Mouse (Mus musculus) midbrain, embryonic 14.5 days (tissue): ENCODE data around the gene Rps6ka5. TPM values are rescaled to one million over a fixed set of nuclear protein-coding genes. Genes with fewer than 3 reads are reported as not detected.

Experiments
- ATAC-seq: fragments of 200-750 bp; cut with Nextera tagmentation; 2 replicates; pipeline ENCODE4 v1.8.0; 2017; ENCODE audit warnings: moderate number of reproducible peaks, moderate library complexity; ENCODE audit not compliant: low FRiP score, low TSS enrichment
- DNase-seq: peaks from one replicate; pipeline ENCODE4 v3.0.0-alpha.2; 2015
- H3K27ac ChIP-seq: fragments of 300-500 bp; sonication (generic); replicated peaks from 2 replicates; pipeline ENCODE4 v1.5.1; 2014; ENCODE audit warnings: mild to moderate bottlenecking, low read depth, low read length, moderate library complexity
- H3K27me3 ChIP-seq: fragments of 300-500 bp; sonication (generic); 2 replicates; pipeline ENCODE4 v1.6.1; 2014; ENCODE audit warnings: low read length, control low read depth, mixed read lengths; ENCODE audit not compliant: control insufficient read depth, insufficient read depth
- H3K36me3 ChIP-seq: fragments of 300-500 bp; sonication (generic); 2 replicates; pipeline ENCODE4 v1.6.1; 2014; ENCODE audit warnings: low read length, control low read depth; ENCODE audit not compliant: control insufficient read depth, insufficient read depth
- H3K4me1 ChIP-seq: fragments of 300-500 bp; sonication (generic); 2 replicates; pipeline ENCODE4 v1.6.1; 2014; ENCODE audit warnings: mild to moderate bottlenecking, antibody characterized with exemption, low read length, control low read depth; ENCODE audit not compliant: control insufficient read depth, insufficient read depth
- H3K4me2 ChIP-seq: fragments of 300-500 bp; sonication (generic); 2 replicates; pipeline ENCODE4 v1.6.1; 2014; ENCODE audit warnings: mild to moderate bottlenecking, low read length, moderate library complexity
- H3K4me3 ChIP-seq: fragments of 300-500 bp; sonication (generic); replicated peaks from 2 replicates; pipeline ENCODE4 v1.5.1; 2014; ENCODE audit warnings: low read depth, low read length
- H3K9ac ChIP-seq: fragments of 300-500 bp; sonication (generic); replicated peaks from 2 replicates; pipeline ENCODE4 v1.6.1; 2014; ENCODE audit warnings: mild to moderate bottlenecking, low read length, moderate library complexity
- H3K9me3 ChIP-seq: fragments of 300-500 bp; sonication (generic); 2 replicates; pipeline ENCODE4 v1.6.1; 2016; ENCODE audit warnings: low read length, control low read depth, mixed read lengths; ENCODE audit not compliant: control insufficient read depth
- WGBS: fragments of 180-500 bp; shearing (Covaris S2); extraction: QIAGEN DNeasy Blood & Tissue Kit; methylation state at CpG from one replicate; pipeline ENCODE4 v1.1.7; 2014; 5-methylcytosine and 5-hydroxymethylcytosine counted together
- polyA plus RNA-seq: library from polyadenylated mRNA; unstranded; fragments of >200 nt; fragmentation: Nextera tagmentation; extraction: Ambion mirVana; gene quantifications from 2 replicates; pipeline ENCODE4 v1.2.1, GENCODE M21; 2014

Gene Rps6ka5
- polyA plus RNA-seq, 1 experiment from 2014 or later, result 7.9 TPM

DNA sequence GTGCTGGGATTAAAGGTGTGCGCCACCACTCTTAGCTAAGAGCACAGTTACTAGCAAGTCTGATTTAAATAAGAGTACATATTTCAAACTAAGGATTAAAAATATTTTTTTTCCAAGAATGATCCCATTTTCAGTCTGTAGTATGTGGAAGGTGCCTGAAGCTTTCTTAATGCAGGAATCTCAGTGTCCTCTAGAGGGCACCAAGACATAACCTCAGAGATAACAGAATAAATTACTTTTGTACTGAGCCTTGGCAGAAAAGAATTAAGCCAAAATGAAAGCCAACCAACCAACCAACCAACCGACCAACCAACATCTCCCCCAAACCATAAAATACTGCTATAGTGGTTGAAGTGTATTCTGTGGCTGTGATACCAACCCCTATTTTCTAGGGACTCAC lies 148.5 kb downstream of the Rps6ka5 start:
- ATAC-seq (no peak), DNase-seq (peak; percentile 85)
- Histone ChIP-seq H3K4me1 (no peaks in the 10 kb centered on the region), H3K4me2 (no peak overlapping the region), H3K9ac (no peak overlapping the region), H3K4me3 (no peak overlapping the region), H3K36me3 (peaks cover 11% of the 10 kb centered on the region; the same call in 1 of the 2 replicates), H3K9me3 (no peaks in the 10 kb centered on the region), H3K27ac (no peak overlapping the region), H3K27me3 (no peaks in the 10 kb centered on the region)
- WGBS, result 48% methylated on average over 2 of the region's 2 CpGs

DNA sequence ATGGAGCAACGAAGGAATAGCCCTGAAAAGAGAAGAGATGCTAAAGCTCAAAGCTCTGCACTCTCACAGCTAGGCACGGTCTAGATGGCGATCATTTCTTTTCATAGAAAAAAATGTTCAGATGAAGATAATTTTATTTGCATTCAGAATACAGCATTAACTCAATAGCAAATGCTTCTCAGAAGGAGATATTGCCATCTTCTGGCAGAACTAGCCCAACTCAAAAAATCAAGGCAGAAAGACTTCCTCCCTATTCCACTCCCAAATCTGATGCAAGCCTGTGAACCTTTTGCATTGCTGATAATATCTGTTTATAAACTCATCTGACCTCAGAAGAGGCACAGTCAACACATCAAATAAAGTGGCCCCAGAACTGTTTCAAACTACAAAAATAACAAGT lies 151.0 kb downstream of the Rps6ka5 start:
- H3K27me3 ChIP-seq, result no peaks in the 10 kb centered on the region
- no peak overlapping the region for H3K4me2 ChIP-seq
- WGBS, result 88% methylated on average over 3 of the region's 3 CpGs
- H3K9me3 ChIP-seq, result no peaks in the 10 kb centered on the region
- no peak overlapping the region for H3K27ac ChIP-seq
- no peak overlapping the region for H3K9ac ChIP-seq
- no peak for ATAC-seq
- no peak for DNase-seq
- H3K4me3 ChIP-seq, result no peak overlapping the region
- peaks cover 13% of the 10 kb centered on the region; the same call in 1 of the 2 replicates for H3K36me3 ChIP-seq
- H3K4me1 ChIP-seq, result no peaks in the 10 kb centered on the region

DNA sequence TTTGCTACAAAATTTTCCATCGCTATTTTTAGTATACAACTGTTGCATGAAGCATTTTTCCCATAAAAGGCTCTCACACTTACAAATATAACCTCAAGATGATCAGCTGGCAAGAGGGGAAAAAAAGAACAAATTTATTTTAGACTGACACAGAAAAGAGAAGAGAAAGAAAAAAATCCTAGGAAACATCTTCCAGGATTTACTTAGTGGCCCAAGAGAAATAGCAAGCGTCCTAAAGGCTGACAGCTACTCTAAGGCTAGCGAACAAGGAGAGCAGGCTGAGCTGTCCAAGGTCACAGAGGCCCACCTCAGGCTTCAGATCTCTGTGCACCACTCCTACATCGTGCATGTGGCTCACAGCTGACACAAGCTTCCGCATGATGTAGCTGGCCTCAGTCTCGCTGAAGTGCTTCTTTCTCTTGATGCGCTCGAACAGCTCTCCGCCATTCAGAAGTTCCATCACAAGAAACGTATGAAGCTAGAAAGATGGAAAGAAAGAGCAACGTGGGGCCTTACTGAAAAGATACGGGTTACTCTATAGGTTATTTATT lies 156.2 kb downstream of the Rps6ka5 start:
- DNase-seq, result no peak
- 82% methylated on average over 12 of the region's 12 CpGs for WGBS
- Histone ChIP-seq H3K9ac (no peak overlapping the region), H3K27me3 (no peaks in the 10 kb centered on the region), H3K27ac (no peak overlapping the region), H3K36me3 (peaks cover 10% of the 10 kb centered on the region; the same call in 1 of the 2 replicates), H3K9me3 (no peaks in the 10 kb centered on the region), H3K4me3 (no peak overlapping the region), H3K4me1 (no peaks in the 10 kb centered on the region), H3K4me2 (no peak overlapping the region)
- no peak for ATAC-seq

DNA sequence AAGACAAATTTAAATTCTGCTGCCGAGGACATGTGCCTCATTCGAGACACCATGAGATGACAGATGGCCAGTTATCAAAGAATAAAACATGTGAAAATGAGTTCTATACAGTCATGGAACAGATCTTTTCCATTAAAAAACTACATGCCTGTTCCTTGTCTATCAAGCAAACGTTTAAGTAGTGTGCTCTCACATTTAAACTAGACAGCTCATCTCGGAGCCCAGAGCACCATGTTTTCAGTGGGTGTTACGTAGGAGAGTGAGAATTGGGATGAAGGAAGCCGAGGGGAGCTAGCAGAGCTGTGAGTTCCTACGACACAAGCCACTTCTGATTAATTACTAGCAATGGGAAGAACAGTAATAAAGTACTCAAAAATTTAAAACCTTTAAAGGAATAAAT lies 158.0 kb downstream of the Rps6ka5 start:
- Histone ChIP-seq H3K27ac (no peak overlapping the region), H3K36me3 (peaks cover 4% of the 10 kb centered on the region; the same call in 1 of the 2 replicates), H3K4me3 (no peak overlapping the region), H3K4me2 (no peak overlapping the region), H3K9me3 (no peaks in the 10 kb centered on the region), H3K9ac (no peak overlapping the region), H3K4me1 (no peaks in the 10 kb centered on the region), H3K27me3 (no peaks in the 10 kb centered on the region)
- 86% methylated on average over 7 of the region's 7 CpGs for WGBS
- DNase-seq (no peak), ATAC-seq (no peak)

DNA sequence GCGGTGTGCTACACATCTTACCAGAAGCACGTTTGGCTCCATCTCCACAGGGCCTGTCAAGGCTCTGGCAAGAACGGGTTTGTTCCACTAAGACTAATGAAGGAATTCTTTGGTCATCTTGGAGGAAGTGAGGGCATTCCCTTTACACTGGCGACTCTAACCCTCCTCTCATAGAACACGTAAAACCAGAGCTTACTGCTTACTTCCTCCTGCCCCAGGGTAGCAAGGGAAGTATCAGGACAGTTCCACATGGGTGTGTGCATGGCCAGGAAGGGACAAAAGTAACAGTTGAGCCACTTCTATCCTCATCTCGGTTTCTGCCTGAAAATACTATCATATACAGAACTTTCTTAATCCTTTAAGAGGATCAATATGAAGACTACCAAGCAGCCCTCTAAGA lies 158.7 kb downstream of the Rps6ka5 start:
- no peak overlapping the region for H3K4me3 ChIP-seq
- no peak for DNase-seq
- H3K9me3 ChIP-seq, result no peaks in the 10 kb centered on the region
- H3K27me3 ChIP-seq, result no peaks in the 10 kb centered on the region
- H3K27ac ChIP-seq, result no peak overlapping the region
- H3K36me3 ChIP-seq, result 0 out of 2 replicates have a peak, but pooled peaks cover 3% of the 10 kb centered on the region
- WGBS, result 82% methylated on average over 6 of the region's 6 CpGs
- ATAC-seq, result no peak
- no peaks in the 10 kb centered on the region for H3K4me1 ChIP-seq
- no peak overlapping the region for H3K4me2 ChIP-seq
- H3K9ac ChIP-seq, result no peak overlapping the region

DNA sequence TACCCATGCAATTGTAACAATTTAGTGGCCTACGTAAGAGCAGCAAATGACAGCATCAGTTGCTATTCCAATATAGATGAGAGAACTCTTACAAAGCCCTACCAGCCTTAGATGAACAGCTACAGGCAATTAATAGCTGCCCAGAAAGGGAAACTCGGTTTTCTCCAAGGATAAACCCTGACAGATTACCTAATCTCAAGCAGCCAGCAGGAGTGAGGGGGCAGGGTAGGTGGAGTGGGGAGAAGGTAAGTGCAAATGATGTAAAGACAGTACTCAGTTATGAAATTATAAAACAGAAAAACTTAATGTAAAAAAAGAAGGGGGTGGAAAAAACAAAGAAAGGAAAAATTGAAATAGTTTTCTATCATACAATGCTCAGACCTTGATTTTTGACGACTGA lies 159.2 kb downstream of the Rps6ka5 start:
- DNase-seq (no peak), ATAC-seq (no peak)
- WGBS, result 79% methylated on average over 3 of the region's 3 CpGs

DNA sequence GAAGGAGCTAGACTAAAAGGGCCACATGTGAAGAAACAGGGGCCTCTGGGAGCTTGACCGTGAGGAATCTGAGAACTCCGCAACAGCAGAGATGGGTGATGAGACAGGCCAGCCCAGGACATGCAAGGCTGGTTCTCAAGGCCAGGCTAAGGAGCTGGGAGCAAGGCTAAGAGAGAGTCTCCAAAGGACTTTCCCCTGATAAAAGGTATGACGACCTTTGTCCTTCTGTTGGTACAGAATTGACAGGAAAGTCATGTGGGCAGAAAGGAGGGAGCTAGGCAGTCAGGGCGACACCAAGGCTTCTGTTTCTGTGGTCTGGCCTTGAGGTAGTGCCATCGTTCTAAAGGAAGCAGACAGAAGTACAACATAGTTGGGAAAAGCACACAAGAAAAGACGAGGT lies 173.1 kb downstream of the Rps6ka5 start:
- WGBS, result 91% methylated on average over 6 of the region's 6 CpGs
- H3K4me1 ChIP-seq, result no peaks in the 10 kb centered on the region
- H3K9ac ChIP-seq, result no peak overlapping the region
- ATAC-seq, result no peak
- H3K4me3 ChIP-seq, result no peak overlapping the region
- DNase-seq, result no peak
- peaks cover 28% of the 10 kb centered on the region; the same call in 1 of the 2 replicates for H3K36me3 ChIP-seq
- H3K27me3 ChIP-seq, result no peaks in the 10 kb centered on the region
- H3K4me2 ChIP-seq, result no peak overlapping the region
- H3K9me3 ChIP-seq, result no peaks in the 10 kb centered on the region
- no peak overlapping the region for H3K27ac ChIP-seq

More for the DNA sequence above, 159.2 kb downstream of the Rps6ka5 start:
- H3K9me3 ChIP-seq, result no peaks in the 10 kb centered on the region
- no peak overlapping the region for H3K4me2 ChIP-seq
- H3K27ac ChIP-seq, result no peak overlapping the region
- H3K36me3 ChIP-seq, result no peaks in the 10 kb centered on the region
- no peak overlapping the region for H3K9ac ChIP-seq
- no peaks in the 10 kb centered on the region for H3K4me1 ChIP-seq
- no peak overlapping the region for H3K4me3 ChIP-seq
- no peaks in the 10 kb centered on the region for H3K27me3 ChIP-seq

DNA sequence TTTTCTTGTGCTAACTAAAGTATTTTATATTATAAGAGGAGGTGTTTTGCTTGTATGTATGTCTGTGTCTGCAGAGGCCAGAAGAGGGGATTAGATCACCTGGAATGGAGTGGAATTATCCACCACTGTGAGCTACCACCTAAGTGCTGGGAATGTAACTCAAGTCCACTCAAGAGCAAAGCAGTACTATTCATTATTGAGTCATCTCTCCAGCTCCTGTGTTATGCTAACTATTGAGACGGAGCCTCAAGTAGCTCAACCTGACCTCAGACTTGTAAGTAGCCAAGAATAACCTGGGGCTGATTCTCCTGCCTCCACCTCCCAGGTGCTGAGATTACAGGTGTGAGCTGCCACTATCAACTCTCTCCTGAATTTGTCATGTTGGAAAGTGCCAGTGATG lies 174.8 kb downstream of the Rps6ka5 start:
- Histone ChIP-seq H3K9ac (no peak overlapping the region), H3K9me3 (no peaks in the 10 kb centered on the region), H3K4me2 (no peak overlapping the region), H3K4me1 (no peaks in the 10 kb centered on the region), H3K36me3 (peaks cover 28% of the 10 kb centered on the region; the same call in 1 of the 2 replicates), H3K4me3 (no peak overlapping the region), H3K27me3 (no peaks in the 10 kb centered on the region), H3K27ac (no peak overlapping the region)
- DNase-seq, result no peak
- ATAC-seq, result no peak
- 83% methylated on average over 1 of the region's 1 CpGs for WGBS

DNA sequence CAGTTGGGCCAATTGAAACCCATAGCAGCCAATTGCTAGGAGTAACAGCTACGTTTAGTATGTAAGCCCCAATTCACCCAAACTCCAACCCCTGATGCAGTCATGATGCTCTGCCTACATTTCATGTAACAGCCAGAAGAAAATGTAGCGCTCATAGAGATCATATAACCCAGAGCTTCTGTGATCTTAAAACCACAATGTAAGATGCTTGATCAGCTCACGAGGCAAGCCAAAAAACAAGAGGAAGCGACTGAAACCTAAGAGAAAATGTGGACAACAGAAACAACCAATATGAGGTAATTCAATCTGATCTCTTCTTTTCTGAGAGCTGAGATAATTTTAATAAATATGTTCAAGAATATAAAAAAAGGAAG lies 182.6 kb downstream of the Rps6ka5 start:
- Histone ChIP-seq H3K36me3 (0 out of 2 replicates have a peak, but pooled peaks cover 2% of the 10 kb centered on the region), H3K4me3 (no peak overlapping the region), H3K27me3 (no peaks in the 10 kb centered on the region), H3K27ac (no peak overlapping the region), H3K4me2 (no peak overlapping the region), H3K9ac (no peak overlapping the region), H3K4me1 (no peaks in the 10 kb centered on the region), H3K9me3 (no peaks in the 10 kb centered on the region)
- no peak for DNase-seq
- ATAC-seq, result no peak
- WGBS, result 91% methylated on average over 4 of the region's 4 CpGs
